Mouse (Mus musculus) heart, postnatal 36 days (tissue): ENCODE results near the gene Hsdl1. TPM values are rescaled to one million over a fixed set of nuclear protein-coding genes. Genes with fewer than 3 reads are reported as not detected.

Experiments used
- DNase-seq, 2 experiments: peaks; one replicate each; pipeline ENCODE4 v3.0.0; 2021 to 2022
- intact Hi-C: fragments of 180-260 bp; cut with DNase I; formaldehyde crosslinking; loops from one replicate; pipeline ENCODE4 v1.15.1; 2025
- total RNA-seq, 2 experiments: library from RNA; stranded (reverse); gene quantifications; 2 replicates each; pipeline ENCODE4 v1.2.3; 2021

Gene Hsdl1
- 10 to 100 TPM; 19.1 to 21.1 TPM for total RNA-seq

- peak; percentile 98 for DNase-seq
- intact Hi-C loops = loop anchor here (2.0 kb wide), 2 partner anchors 16 to 30 kb away; partner anchors contain the start of genes Mbtps1 and Taf1c
Observed at GRCm38 (mm10) chr8:119574437-119575365, at the start of gene Hsdl1, which contains the start of gene Dnaaf1. Gene Hsdl1, minus strand, starts transcription at chr8:119575183. Gene Dnaaf1, plus strand, starts transcription at chr8:119575235.

- DNase-seq = no peak
- intact Hi-C loops = no loop called here
Observed at GRCm38 (mm10) chr8:119623744-119624143, 48.8 kb upstream of the Hsdl1 start.

- DNase-seq = no peak
- intact Hi-C loops = no loop called here
Observed at GRCm38 (mm10) chr8:119623061-119623460, 48.1 kb upstream of the Hsdl1 start.

GRCm38 (mm10) chr8:119622555-119622954, 47.6 kb upstream of the Hsdl1 start:
- DNase-seq = no peak
- intact Hi-C loops = no loop called here

- DNase-seq = no peak
- intact Hi-C loops = no loop called here
Observed at GRCm38 (mm10) chr8:119620848-119621465, 46.0 kb upstream of the Hsdl1 start.

GRCm38 (mm10) chr8:119620116-119620840, 45.3 kb upstream of the Hsdl1 start:
- no peak for DNase-seq
- intact Hi-C loops = no loop called here

- intact Hi-C loops = no loop called here
- no peak for DNase-seq
Observed at GRCm38 (mm10) chr8:119618887-119619286, 43.9 kb upstream of the Hsdl1 start.

- peak in 1 of 2 experiments; percentile 30 for DNase-seq
- intact Hi-C loops = no loop called here
Observed at GRCm38 (mm10) chr8:119617586-119617985, 42.6 kb upstream of the Hsdl1 start.

GRCm38 (mm10) chr8:119616811-119617210, 41.8 kb upstream of the Hsdl1 start:
- no peak for DNase-seq
- intact Hi-C loops = no loop called here

- DNase-seq = no peak
- intact Hi-C loops = no loop called here
Observed at GRCm38 (mm10) chr8:119616358-119616757, 41.4 kb upstream of the Hsdl1 start.

GRCm38 (mm10) chr8:119615096-119615495, 40.1 kb upstream of the Hsdl1 start:
- intact Hi-C loops = no loop called here
- DNase-seq = no peak

- DNase-seq = no peak
- intact Hi-C loops = no loop called here
Observed at GRCm38 (mm10) chr8:119612471-119612870, 37.5 kb upstream of the Hsdl1 start, which contains the start of gene Adad2. Gene Adad2, plus strand, starts transcription at chr8:119612747.

- no peak for DNase-seq
- intact Hi-C loops = loop anchor here (5.0 kb wide), 1 partner anchor 194 kb away; no protein-coding TSS in a partner anchor
Observed at GRCm38 (mm10) chr8:119606224-119606623, 31.2 kb upstream of the Hsdl1 start.

- DNase-seq = peak; percentile 94 to 96
- intact Hi-C loops = loop anchor here (1.0 to 5.0 kb wide), 6 partner anchors 30 to 193 kb away; partner anchors contain the start of genes Dnaaf1, Hsdl1 and Mbtps1
Observed at GRCm38 (mm10) chr8:119604996-119605395, 30.0 kb upstream of the Hsdl1 start, which contains the start of gene Taf1c. Gene Taf1c, minus strand, starts transcription at chr8:119605222.

- intact Hi-C loops = loop anchor here (2.0 to 5.0 kb wide), 4 partner anchors 30 to 164 kb away; partner anchors contain the start of genes Dnaaf1, Hsdl1 and Mbtps1
- DNase-seq = no peak
Observed at GRCm38 (mm10) chr8:119604398-119604803, 29.4 kb upstream of the Hsdl1 start.

GRCm38 (mm10) chr8:119603771-119604170, 28.8 kb upstream of the Hsdl1 start:
- no peak for DNase-seq
- intact Hi-C loops = loop anchor here (2.0 to 5.0 kb wide), 4 partner anchors 29 to 163 kb away; partner anchors contain the start of genes Dnaaf1, Hsdl1 and Mbtps1

GRCm38 (mm10) chr8:119591456-119591855, 16.5 kb upstream of the Hsdl1 start:
- DNase-seq = no peak
- intact Hi-C loops = no loop called here

GRCm38 (mm10) chr8:119590348-119590747, 15.4 kb upstream of the Hsdl1 start:
- no peak for DNase-seq
- intact Hi-C loops = no loop called here

- intact Hi-C loops = no loop called here
- DNase-seq = no peak
Observed at GRCm38 (mm10) chr8:119588844-119589243, 13.9 kb upstream of the Hsdl1 start.

- no peak for DNase-seq
- intact Hi-C loops = no loop called here
Observed at GRCm38 (mm10) chr8:119588321-119588720, 13.3 kb upstream of the Hsdl1 start.
